Mouse (Mus musculus) inflammation-experienced regulatory T-cells, adult 16 weeks (primary cell): ENCODE measurements around the gene Arl9. TPM values are rescaled to one million over a fixed set of nuclear protein-coding genes. Genes with fewer than 3 reads are reported as not detected.

Experiments
- polyA plus RNA-seq: library from polyadenylated mRNA; unstranded; fragments of 100-300 nt; shearing (Covaris generic); gene quantifications from one replicate; pipeline ENCODE4 v1.2.1, GENCODE M21; 2017

Arl9 gene
- polyA plus RNA-seq: not detected

DNA sequence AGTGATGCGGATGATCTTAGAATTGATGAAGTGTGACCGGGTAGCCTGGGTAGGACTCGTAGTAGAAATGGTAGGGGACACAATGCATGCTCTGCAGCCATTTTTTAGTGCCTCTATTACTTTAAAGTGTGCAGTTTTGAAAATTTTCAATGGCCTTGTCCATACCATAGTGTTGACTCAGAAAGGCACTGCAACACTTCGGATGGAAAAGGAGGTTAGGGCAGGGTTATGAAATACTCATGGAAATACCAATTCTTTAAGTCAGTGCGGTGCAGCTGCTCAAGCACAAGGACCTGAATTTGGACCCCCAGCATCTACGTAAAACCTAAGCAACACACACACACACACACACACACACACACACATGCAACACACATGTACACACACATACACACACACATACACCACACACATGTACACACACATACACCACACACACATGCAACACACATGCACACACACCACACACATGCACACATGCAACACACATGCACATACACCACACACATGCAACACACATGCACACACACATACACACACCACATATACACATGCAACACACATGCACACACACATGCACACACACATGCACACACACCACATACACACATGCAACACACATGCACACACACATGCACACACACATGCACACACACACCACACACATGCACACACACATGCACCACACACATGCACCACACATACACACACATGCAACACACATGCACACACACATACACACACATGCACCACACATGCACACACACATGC lies at the start of gene Arl9:
Gene Arl9 (plus strand): TSS at position 5 of the 771 bp plus-strand sequence.

GRCm38 (mm10) chr5:76974554-76975285 lies 29.1 kb upstream of the Arl9 start, which contains the start of gene Srp72:
Gene Srp72 (plus strand): TSS chr5:76974683.

DNA sequence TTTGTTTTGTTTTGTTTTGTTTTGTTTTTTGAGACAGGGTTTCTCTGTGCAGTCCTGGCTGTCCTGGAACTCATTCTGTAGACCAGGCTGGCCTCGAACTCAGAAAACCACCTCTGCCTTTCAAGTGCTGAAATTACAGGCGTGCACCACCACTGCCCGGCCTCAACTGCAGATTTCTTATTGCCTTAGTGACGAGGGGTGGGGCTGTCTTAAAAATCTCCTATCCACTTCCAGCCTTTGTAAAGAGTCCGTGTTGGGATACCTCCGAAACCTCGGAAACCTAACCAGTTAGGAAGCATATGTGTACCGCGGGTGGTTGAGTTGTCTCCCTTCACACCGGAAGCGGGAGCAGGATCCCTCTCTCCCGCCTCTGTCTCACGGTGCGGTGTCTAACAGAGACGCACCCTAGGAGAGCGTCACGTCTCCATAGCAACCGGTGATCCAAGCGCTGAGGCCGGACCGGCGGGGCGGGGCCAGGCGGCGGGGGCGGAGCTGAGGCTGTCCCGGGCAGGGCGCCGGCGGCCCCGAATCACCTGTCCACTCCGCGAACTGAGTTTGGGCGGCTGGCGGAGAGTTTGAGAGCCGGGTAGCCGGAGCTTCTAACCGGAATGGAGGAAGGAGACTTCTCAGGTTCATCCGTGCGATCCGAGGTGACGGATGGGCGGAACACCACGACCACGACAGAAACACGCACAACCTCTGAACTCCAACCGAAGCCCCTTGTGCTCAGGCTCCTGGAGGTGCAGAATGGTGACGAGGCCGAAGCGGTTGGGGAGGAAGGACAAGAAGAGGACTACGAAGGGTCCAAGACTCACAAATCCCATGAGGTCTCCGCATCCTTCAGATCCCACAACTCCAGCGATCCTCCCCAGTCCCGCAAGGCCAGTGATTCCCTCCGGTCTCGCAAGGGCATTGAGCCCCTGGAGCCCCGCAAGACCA lies 12.0 kb downstream of the Arl9 start, which contains the start of gene Thegl:
Gene Thegl (plus strand): TSS at position 480 of the 939 bp plus-strand sequence.

Other genes starting within 250 kb of the Arl9 start
- 26.4 TPM for gene Aasdh, start 98.5 kb upstream of the Arl9 start, polyA plus RNA-seq
- gene Paics, start 52.7 kb upstream of the Arl9 start, polyA plus RNA-seq: 138 TPM
- 58.6 TPM for gene Ppat, start 52.5 kb upstream of the Arl9 start, polyA plus RNA-seq
- 118 TPM for gene Srp72, start 29.4 kb upstream of the Arl9 start, polyA plus RNA-seq
- gene Thegl, start 12.0 kb downstream of the Arl9 start, polyA plus RNA-seq: not detected
- 271 TPM for gene Hopx, start 111.1 kb downstream of the Arl9 start, polyA plus RNA-seq
- not detected for gene Spink2, start 207.4 kb downstream of the Arl9 start, polyA plus RNA-seq